Mouse (Mus musculus): ENCODE results near the gene BC107364. TPM values are rescaled to one million over a fixed set of nuclear protein-coding genes. Genes with fewer than 3 reads are reported as not detected.
"Not testable (repeated sequence)": the region's sequence is repeated elsewhere in the genome, so short reads cannot be mapped to it uniquely, and the experiment has no call there.

BC107364 gene
- polyA plus RNA-seq, 1 experiment from 2014 or later: not detected

DNA sequence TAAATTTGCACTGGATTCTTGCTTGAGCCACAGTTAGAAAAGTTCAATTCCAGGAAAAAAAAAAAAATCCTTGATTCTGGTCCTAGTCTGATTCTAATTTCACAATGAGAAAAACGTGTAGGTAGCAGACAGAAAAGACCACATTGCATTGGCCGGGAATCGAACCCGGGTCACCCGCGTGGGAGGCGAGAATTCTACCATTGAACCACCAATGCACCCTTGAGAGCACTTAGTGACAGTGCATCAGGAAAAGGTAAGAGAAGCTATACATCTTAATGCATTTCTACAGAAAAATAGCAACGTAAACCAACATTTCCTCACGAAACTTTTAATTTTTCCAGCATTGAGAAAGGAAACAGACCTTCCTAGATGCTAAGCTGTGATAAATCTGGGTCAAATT lies 28.2 kb downstream of the BC107364 start:
- Histone ChIP-seq H3K36me3 (ENCODE audit: control insufficient read depth, insufficient read depth) (no peaks in the 10 kb centered on the region), H3K27me3 (replicated peaks; ENCODE audit: control insufficient read depth, insufficient read depth, low read length) (peaks cover 4% of the 10 kb centered on the region), H3K4me2 (ENCODE audit: low read length) (no peak overlapping the region), H3K4me1 (replicated peaks; ENCODE audit: control insufficient read depth, insufficient read depth, low read length) (no peaks in the 10 kb centered on the region), H3K4me3 (replicated peaks; ENCODE audit: low read length) (no peak overlapping the region), H3K27ac (ENCODE audit: low read length) (no peak overlapping the region), H3K9me3 (ENCODE audit: control insufficient read depth, low read length) (no peaks in the 10 kb centered on the region), H3K9ac (replicated peaks; ENCODE audit: low read depth, low read length) (no peak overlapping the region)
- 12% methylated on average over 9 of the region's 9 CpGs for WGBS
- no peak for ATAC-seq

DNA sequence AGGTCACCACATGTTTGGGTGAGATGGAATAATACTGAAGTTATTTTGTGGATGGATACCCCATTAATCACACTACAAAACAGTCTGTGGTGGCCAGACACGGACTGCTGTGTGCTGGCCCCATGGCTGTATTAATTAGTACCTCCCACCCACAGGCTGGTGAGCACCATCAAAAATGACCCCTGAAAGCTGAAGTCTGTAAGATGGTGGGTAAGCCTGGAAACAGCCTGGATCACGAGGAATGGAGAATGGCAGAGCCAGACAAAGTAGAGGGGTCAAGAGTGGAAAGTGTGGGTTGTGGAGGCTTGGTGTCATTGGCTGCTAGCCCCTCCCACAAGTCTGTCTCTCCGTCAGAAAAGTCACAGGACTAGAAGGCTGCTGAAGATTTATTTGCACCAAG lies 31.3 kb downstream of the BC107364 start:
- Histone ChIP-seq H3K4me1 (replicated peaks; ENCODE audit: control insufficient read depth, insufficient read depth, low read length) (no peaks in the 10 kb centered on the region), H3K9ac (replicated peaks; ENCODE audit: low read depth, low read length) (no peak overlapping the region), H3K27ac (ENCODE audit: low read length) (no peak overlapping the region), H3K27me3 (replicated peaks; ENCODE audit: control insufficient read depth, insufficient read depth, low read length) (peaks cover 4% of the 10 kb centered on the region; the same call in 1 of the 2 replicates), H3K4me2 (ENCODE audit: low read length) (no peak overlapping the region), H3K9me3 (ENCODE audit: control insufficient read depth, low read length) (no peaks in the 10 kb centered on the region), H3K4me3 (replicated peaks; ENCODE audit: low read length) (no peak overlapping the region), H3K36me3 (ENCODE audit: control insufficient read depth, insufficient read depth) (no peaks in the 10 kb centered on the region)
- 53% methylated on average over 3 of the region's 3 CpGs for WGBS
- ATAC-seq: no peak

DNA sequence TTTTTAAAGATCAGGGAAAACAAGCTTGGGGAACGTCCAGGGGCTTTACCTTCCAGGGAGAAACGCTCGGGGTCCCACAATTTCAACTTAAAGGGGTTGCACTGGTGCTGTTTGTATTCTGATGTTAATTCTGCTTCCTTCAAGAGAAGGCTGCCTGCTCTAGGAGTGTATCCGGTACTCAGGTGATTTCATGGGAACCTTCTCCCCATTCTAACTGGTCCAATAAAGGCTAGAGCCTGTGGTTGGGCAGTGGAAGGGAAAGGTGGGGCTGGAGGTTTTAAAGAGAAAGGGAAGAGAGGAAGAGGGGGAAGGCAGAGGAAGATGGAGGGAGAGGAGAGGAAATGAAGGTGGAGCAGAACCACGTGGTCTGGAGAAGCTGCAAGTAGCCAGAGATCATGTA lies 33.2 kb downstream of the BC107364 start:
- not testable (repeated sequence) for ATAC-seq; H3K36me3 ChIP-seq (ENCODE audit: control insufficient read depth, insufficient read depth); H3K27ac ChIP-seq (ENCODE audit: low read length); H3K4me3 ChIP-seq (replicated peaks; ENCODE audit: low read length); H3K27me3 ChIP-seq (replicated peaks; ENCODE audit: control insufficient read depth, insufficient read depth, low read length); H3K9me3 ChIP-seq (ENCODE audit: control insufficient read depth, low read length); H3K9ac ChIP-seq (replicated peaks; ENCODE audit: low read depth, low read length); H3K4me1 ChIP-seq (replicated peaks; ENCODE audit: control insufficient read depth, insufficient read depth, low read length); H3K4me2 ChIP-seq (ENCODE audit: low read length)
- WGBS: 60% methylated on average over 5 of the region's 5 CpGs

DNA sequence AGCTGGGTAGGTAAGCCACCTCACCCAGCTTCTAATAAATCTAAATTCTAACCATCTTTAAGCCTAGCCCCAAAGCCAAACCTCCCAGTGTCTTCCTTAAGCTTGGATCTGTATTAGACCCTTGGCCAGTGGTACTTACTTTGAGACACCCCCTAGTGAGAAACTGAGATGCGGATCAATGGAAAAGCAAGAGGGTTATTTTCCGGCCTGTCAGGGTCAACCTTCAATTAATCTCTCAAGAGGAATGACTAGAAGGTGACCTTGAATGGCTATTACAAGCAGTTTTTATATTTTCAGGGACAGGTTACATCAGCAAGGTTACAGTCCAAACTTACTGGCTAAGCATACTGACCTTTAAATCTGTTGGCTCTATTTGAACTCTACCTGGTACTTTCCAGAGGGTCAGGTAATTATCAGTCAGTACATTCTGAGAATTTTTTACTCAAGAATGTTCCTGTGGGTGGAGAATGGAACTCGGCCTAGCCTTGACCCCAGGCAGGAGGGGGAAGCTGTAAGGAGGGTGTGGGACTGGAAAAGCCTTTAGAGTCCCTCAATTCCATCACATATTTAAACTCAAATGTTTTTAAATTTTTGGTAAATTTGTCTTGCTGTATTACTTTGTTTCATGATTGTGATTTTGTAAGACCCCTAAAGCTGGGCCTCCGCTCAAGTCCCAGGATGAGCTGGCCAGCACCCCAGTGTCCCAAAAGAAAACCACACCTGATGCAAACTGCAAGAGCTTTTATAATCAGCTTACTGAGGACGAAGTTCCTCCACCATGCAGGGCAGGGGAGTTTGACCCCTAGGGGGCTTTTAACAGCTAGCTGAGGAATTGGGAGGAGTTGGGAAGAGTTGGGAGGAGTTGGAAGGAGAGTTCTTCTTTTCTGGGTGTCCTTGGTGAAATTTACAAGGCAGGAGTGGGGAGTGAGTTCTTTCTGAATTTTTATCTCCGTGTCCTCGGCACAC lies 34.0 kb downstream of the BC107364 start:
- Histone ChIP-seq H3K4me3 (replicated peaks; ENCODE audit: low read length) (no peak overlapping the region), H3K27me3 (replicated peaks; ENCODE audit: control insufficient read depth, insufficient read depth, low read length) (peaks cover 4% of the 10 kb centered on the region; the same call in 1 of the 2 replicates), H3K27ac (ENCODE audit: low read length) (no peak overlapping the region), H3K36me3 (ENCODE audit: control insufficient read depth, insufficient read depth) (no peaks in the 10 kb centered on the region), H3K4me2 (ENCODE audit: low read length) (no peak overlapping the region), H3K4me1 (replicated peaks; ENCODE audit: control insufficient read depth, insufficient read depth, low read length) (0 out of 2 replicates have a peak, but pooled peaks cover 6% of the 10 kb centered on the region), H3K9ac (replicated peaks; ENCODE audit: low read depth, low read length) (no peak overlapping the region), H3K9me3 (ENCODE audit: control insufficient read depth, low read length) (no peaks in the 10 kb centered on the region)
- 69% methylated on average over 7 of the region's 7 CpGs for WGBS
- no peak for ATAC-seq

DNA sequence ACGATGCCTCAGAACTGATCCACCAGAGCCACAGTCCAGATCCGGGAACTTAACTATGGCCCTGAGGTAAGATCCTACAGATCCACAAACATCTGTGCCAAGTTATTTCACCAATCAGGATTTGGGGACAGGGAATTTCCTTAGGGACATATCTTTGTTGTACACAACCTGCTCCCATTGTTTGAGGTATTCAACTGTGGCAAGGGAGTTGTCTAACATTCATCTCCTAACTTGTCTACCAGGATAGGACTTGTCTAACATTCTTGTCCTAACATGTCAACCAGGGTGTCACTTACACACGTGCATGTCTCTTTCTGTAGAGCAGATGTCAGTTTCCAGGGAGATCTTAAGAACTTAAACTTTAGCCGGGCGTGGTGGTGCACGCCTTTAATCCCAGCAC lies 35.5 kb downstream of the BC107364 start:
- no peaks in the 10 kb centered on the region for H3K9me3 ChIP-seq (ENCODE audit: control insufficient read depth, low read length)
- H3K9ac ChIP-seq (replicated peaks; ENCODE audit: low read depth, low read length): no peak overlapping the region
- H3K4me2 ChIP-seq (ENCODE audit: low read length): no peak overlapping the region
- H3K4me3 ChIP-seq (replicated peaks; ENCODE audit: low read length): no peak overlapping the region
- 0 out of 2 replicates have a peak, but pooled peaks cover 6% of the 10 kb centered on the region for H3K4me1 ChIP-seq (replicated peaks; ENCODE audit: control insufficient read depth, insufficient read depth, low read length)
- WGBS: 95% methylated on average over 6 of the region's 6 CpGs
- peaks cover under 1% of the 10 kb centered on the region for H3K27me3 ChIP-seq (replicated peaks; ENCODE audit: control insufficient read depth, insufficient read depth, low read length)
- no peak for ATAC-seq
- no peak overlapping the region for H3K27ac ChIP-seq (ENCODE audit: low read length)
- no peaks in the 10 kb centered on the region for H3K36me3 ChIP-seq (ENCODE audit: control insufficient read depth, insufficient read depth)

DNA sequence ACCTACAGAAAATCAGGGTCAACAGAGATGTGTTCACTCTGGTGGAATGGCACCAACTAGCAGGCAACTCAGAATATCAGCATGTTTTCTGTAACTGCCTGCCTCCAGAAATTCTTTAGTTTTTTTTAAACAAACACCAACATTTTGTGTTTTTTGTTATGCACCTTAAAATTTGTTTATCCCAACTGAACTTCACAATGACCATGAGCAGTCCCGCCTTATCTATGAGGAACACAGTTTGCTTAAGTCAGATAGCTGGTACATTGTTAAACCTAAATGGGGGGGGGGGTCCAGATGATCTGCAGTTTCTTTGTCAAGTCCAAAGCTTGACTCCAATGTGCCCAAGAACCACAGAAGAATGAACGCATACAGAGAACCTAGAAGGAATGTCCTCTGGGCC lies 36.0 kb downstream of the BC107364 start:
- H3K27ac ChIP-seq (ENCODE audit: low read length): no peak overlapping the region
- H3K9ac ChIP-seq (replicated peaks; ENCODE audit: low read depth, low read length): no peak overlapping the region
- peaks cover 5% of the 10 kb centered on the region for H3K27me3 ChIP-seq (replicated peaks; ENCODE audit: control insufficient read depth, insufficient read depth, low read length)
- 92% methylated on average over 2 of the region's 2 CpGs for WGBS
- H3K4me2 ChIP-seq (ENCODE audit: low read length): no peak overlapping the region
- ATAC-seq: no peak
- H3K4me3 ChIP-seq (replicated peaks; ENCODE audit: low read length): no peak overlapping the region
- H3K9me3 ChIP-seq (ENCODE audit: control insufficient read depth, low read length): no peaks in the 10 kb centered on the region
- H3K4me1 ChIP-seq (replicated peaks; ENCODE audit: control insufficient read depth, insufficient read depth, low read length): 0 out of 2 replicates have a peak, but pooled peaks cover 6% of the 10 kb centered on the region
- no peaks in the 10 kb centered on the region for H3K36me3 ChIP-seq (ENCODE audit: control insufficient read depth, insufficient read depth)

DNA sequence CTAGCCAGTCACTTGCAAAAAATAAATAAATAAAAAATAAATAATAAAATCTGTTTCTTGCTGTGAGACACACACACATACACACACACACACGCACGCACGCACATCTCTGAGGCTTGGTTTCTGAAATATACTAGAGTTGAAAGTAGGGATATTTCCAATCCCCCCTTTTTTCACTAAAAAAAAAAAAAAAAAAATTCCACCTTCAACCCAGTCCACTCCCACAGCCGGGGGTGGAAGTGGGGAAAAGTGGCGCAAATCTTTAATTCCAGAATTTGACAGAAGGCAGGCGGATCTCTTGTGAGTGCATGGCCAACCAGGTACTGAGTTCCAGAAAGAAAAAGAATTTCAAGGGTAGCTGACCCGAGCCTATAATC lies 37.2 kb downstream of the BC107364 start:
- Histone ChIP-seq H3K9me3 (ENCODE audit: control insufficient read depth, low read length) (no peaks in the 10 kb centered on the region), H3K4me1 (replicated peaks; ENCODE audit: control insufficient read depth, insufficient read depth, low read length) (0 out of 2 replicates have a peak, but pooled peaks cover 6% of the 10 kb centered on the region), H3K27ac (ENCODE audit: low read length) (no peak overlapping the region), H3K36me3 (ENCODE audit: control insufficient read depth, insufficient read depth) (no peaks in the 10 kb centered on the region), H3K4me2 (ENCODE audit: low read length) (peak overlapping the region; percentile 75), H3K4me3 (replicated peaks; ENCODE audit: low read length) (peak overlapping the region; percentile 70), H3K27me3 (replicated peaks; ENCODE audit: control insufficient read depth, insufficient read depth, low read length) (peaks cover 16% of the 10 kb centered on the region), H3K9ac (replicated peaks; ENCODE audit: low read depth, low read length) (no peak overlapping the region)
- 32% methylated on average over 7 of the region's 7 CpGs for WGBS
- peak; percentile 7; the same call in 1 of the 2 replicates for ATAC-seq

DNA sequence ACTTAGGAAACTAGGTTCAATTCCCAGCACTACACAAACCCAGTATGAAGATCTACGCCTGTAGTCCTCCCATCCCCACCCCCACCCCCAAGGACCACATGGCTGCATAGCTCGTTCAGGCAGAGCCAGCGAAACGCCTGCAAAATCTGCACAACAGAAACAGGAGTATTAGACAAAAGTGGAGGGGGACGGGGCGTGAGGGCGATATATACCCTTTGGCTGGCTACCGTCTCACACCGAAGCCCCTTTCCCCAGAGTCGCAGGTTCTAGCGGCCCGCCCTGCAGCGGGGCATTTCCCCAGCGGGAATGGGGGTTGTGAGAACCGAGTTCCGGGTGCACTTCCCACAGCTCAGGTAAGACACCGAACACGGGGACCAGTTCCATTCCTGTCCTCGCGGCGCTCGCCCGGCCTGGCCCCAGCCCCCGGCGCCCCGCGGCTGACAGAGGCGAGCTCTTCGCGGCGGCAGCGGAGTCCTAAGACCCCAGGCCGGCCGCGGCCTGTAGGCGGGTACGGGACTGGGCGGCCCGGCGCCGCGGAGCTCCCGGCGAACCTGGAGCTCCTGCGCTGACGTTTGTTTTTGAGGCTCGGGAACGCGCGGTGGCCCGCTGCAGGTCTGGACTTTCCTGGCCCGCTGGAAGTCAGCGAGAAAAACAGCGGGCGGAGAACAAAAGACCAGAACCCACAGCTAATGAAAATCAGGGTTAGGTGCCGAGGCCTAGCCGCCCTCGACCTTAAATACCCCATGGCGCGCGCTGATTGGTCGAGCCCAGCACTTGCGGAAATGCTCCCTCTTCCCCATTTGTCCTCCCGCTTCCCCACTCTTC lies 37.8 kb downstream of the BC107364 start:
- peak overlapping the region; percentile 76 for H3K27ac ChIP-seq (ENCODE audit: low read length)
- H3K4me1 ChIP-seq (replicated peaks; ENCODE audit: control insufficient read depth, insufficient read depth, low read length): peaks cover 8% of the 10 kb centered on the region; the same call in 1 of the 2 replicates
- no peaks in the 10 kb centered on the region for H3K36me3 ChIP-seq (ENCODE audit: control insufficient read depth, insufficient read depth)
- peak overlapping the region; percentile 70 for H3K4me3 ChIP-seq (replicated peaks; ENCODE audit: low read length)
- H3K9ac ChIP-seq (replicated peaks; ENCODE audit: low read depth, low read length): peak overlapping the region; percentile 90
- H3K9me3 ChIP-seq (ENCODE audit: control insufficient read depth, low read length): no peaks in the 10 kb centered on the region
- peak; percentile 91 for ATAC-seq
- under 1% methylated on average over 64 of the region's 64 CpGs for WGBS
- peaks cover 22% of the 10 kb centered on the region for H3K27me3 ChIP-seq (replicated peaks; ENCODE audit: control insufficient read depth, insufficient read depth, low read length)
- peak overlapping the region; percentile 75 for H3K4me2 ChIP-seq (ENCODE audit: low read length)

DNA sequence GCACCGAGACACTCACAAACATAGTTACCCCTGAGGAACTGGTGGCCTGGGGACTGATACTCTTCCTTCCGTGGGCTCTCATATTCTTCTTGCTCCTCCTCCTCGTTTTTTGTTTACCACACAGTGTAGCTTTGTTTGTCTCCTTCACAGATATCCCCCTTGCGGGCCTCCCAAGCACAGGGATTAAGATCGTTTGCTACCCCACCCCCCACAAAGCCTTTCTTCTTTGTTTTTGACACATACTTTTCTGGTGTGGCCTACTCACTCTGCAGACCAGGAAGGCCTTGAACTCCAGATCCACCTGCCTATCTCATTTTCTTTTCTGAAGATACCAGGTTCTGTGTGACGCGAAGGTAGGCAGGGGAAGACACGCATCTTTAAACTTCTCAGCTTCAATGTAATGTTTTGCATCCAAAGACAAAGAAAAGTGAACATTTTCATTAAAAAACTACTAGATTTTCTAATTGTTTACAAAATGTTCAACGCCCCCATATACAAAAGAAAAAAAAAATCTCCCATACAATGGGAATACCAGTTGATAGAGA lies 38.5 kb downstream of the BC107364 start:
- no peak for ATAC-seq
- Histone ChIP-seq H3K27ac (ENCODE audit: low read length) (no peak overlapping the region), H3K4me3 (replicated peaks; ENCODE audit: low read length) (peak overlapping the region; percentile 70), H3K27me3 (replicated peaks; ENCODE audit: control insufficient read depth, insufficient read depth, low read length) (peaks cover 25% of the 10 kb centered on the region), H3K36me3 (ENCODE audit: control insufficient read depth, insufficient read depth) (no peaks in the 10 kb centered on the region), H3K4me2 (ENCODE audit: low read length) (peak overlapping the region; percentile 75), H3K9ac (replicated peaks; ENCODE audit: low read depth, low read length) (no peak overlapping the region), H3K9me3 (ENCODE audit: control insufficient read depth, low read length) (no peaks in the 10 kb centered on the region), H3K4me1 (replicated peaks; ENCODE audit: control insufficient read depth, insufficient read depth, low read length) (peaks cover 8% of the 10 kb centered on the region; the same call in 1 of the 2 replicates)
- WGBS: 38% methylated on average over 9 of the region's 9 CpGs

Measured in forebrain, embryonic 16.5 days (tissue).